Mouse (Mus musculus): ENCODE results near the gene Hddc2. TPM values are rescaled to one million over a fixed set of nuclear protein-coding genes. Genes with fewer than 3 reads are reported as not detected.
A peak's percentile ranks its signal among the peaks of the same experiment; 100 is the strongest.

Hddc2 gene
- 3.9 and 7.4 TPM in 2 replicates for polyA plus RNA-seq (2012; rRNA removed)

DNA sequence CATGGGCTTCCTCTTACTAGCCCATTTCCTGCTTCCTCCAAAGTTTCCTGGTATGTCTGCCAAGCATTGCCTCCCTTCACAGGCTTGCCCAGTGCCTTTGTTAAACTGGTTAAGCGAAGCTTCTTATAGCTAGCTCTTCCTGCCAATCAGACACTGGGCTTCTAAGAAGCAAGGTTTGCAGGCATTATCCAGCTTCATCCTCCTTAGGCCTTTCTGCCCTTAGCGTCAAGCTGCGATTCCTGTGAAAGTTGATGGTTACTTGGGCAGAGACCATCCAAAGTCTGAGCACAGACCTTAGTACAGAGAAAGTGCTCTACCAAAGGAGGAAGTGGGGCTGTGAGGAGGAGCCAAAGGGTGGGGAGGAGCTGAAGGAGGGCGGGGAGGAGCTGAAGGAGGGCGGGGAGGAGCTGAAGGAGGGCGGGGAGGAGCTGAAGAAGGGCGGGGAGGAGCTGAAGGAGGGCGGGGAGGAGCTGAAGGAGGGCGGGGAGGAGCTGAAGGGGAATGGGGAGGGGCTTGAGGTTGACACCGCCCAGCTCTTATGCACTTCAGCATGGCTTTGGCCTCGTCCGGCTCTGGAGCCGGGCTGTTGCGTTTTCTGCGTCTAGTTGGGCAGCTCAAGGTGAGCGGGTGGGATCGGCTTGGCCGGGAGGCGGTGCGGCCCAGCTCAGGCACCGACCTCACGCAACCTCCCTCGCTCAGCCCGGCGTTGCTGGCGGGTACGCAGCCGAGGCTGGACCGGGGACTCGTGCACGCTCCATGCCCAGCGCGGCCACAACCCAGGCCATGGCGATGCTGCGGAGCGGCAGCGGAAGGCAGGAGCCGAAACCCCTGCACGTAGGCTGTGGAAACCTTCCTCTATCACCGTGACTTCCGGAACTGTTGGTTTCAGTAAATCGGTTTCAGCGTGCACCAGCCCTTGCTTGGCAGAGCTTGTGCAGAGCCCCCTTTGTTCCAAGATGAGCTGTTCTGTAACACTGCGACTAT is at the start of gene Hddc2:
TSS of gene Hddc2 (plus strand) at position 519 of the 984 bp plus-strand sequence.
- peak; percentile 75 for DNase-seq
- no peaks in the 10 kb centered on the region for H3K4me1 ChIP-seq (ENCODE audit: control insufficient read depth, insufficient read depth, low read length)
- TF ChIP-seq POLR2A (IDR thresholded peaks at IDR 0.05; ENCODE audit: borderline replicate concordance, extremely low read depth, low read depth, low read length): peak; percentile 92; the same call in 1 of the 2 replicates
- TF ChIP-seq CTCF (IDR thresholded peaks at IDR 0.05; ENCODE audit: insufficient read depth, low read length): no peak
- H3K4me3 ChIP-seq (replicated peaks; ENCODE audit: extremely low read depth, low read depth, low read length): peak within 1 kb of the TSS; percentile 89
- 2% methylated on average over 43 of the region's 44 CpGs for WGBS

DNA sequence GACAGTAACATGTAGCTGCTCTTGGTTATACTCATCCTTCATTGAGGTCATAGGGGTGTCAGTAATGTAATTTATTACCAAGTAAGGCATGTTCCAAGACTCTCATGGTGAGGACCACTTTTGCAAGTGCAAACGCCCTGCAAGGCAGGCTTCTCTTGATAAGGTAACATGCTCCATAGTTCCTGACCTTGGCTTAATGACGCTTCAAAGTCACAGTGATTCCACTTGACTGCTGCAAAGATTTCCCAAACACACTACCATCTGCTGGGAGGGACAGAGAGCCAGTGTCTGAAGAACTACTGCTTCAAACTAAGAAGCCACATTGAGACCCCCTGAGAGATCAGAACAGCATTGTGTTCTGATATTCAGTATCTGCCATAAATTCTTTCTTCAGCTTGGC is 40.4 kb upstream of the Hddc2 start:
- TF ChIP-seq CTCF (IDR thresholded peaks at IDR 0.05; ENCODE audit: insufficient read depth, low read length): no peak
- no peak for TF ChIP-seq POLR2A (IDR thresholded peaks at IDR 0.05; ENCODE audit: borderline replicate concordance, extremely low read depth, low read depth, low read length)
- H3K4me3 ChIP-seq (replicated peaks; ENCODE audit: extremely low read depth, low read depth, low read length): no peak overlapping the region
- 42% methylated on average over 2 of the region's 2 CpGs for WGBS
- no peaks in the 10 kb centered on the region for H3K4me1 ChIP-seq (ENCODE audit: control insufficient read depth, insufficient read depth, low read length)
- no peak for DNase-seq

DNA sequence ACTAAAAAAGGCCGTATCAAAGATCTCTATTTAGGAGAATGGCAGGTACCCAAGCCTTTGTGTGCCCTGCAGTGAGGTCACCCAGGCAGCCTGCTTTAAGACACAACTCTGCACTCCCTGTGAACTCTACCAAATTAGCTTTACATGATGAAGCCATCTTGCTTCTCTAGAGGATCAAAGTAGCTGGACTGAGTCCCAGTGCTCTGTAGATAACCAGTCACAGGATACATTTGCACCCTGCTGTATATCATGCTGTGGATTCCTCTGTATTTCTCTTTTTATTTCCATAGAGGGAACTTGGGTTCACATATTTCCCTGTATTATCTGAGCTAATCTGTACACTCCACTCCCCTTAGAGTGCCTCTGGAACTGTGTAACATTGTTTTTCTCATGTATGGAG is 40.0 kb upstream of the Hddc2 start:
- no peak overlapping the region for H3K4me3 ChIP-seq (replicated peaks; ENCODE audit: extremely low read depth, low read depth, low read length)
- no peaks in the 10 kb centered on the region for H3K4me1 ChIP-seq (ENCODE audit: control insufficient read depth, insufficient read depth, low read length)
- no peak for DNase-seq
- WGBS: 59% methylated on average over 1 of the region's 1 CpGs
- TF ChIP-seq CTCF (IDR thresholded peaks at IDR 0.05; ENCODE audit: insufficient read depth, low read length): no peak
- no peak for TF ChIP-seq POLR2A (IDR thresholded peaks at IDR 0.05; ENCODE audit: borderline replicate concordance, extremely low read depth, low read depth, low read length)

DNA sequence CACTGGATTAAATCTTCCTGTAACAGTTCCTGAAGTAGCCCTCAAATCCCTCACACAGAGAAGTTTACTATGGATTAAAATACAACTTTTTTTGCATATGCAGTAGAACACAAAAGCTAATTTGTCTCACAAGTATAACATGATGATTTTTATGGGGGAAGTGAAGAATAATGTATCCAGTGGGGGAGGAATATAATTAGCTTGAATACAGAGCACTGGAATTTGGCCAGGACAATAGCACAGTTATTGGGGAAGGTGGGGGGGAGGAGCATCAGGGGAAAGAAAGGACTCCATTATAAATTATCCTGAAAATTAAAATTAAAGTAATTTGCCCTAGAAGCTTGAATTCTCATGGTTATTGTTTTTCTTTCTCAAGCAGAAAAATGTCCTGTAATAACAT is 25.4 kb upstream of the Hddc2 start:
- TF ChIP-seq POLR2A (IDR thresholded peaks at IDR 0.05; ENCODE audit: borderline replicate concordance, extremely low read depth, low read depth, low read length) (no peak), CTCF (IDR thresholded peaks at IDR 0.05; ENCODE audit: insufficient read depth, low read length) (no peak)
- H3K4me3 ChIP-seq (replicated peaks; ENCODE audit: extremely low read depth, low read depth, low read length): no peak overlapping the region
- DNase-seq: no peak
- no peaks in the 10 kb centered on the region for H3K4me1 ChIP-seq (ENCODE audit: control insufficient read depth, insufficient read depth, low read length)

DNA sequence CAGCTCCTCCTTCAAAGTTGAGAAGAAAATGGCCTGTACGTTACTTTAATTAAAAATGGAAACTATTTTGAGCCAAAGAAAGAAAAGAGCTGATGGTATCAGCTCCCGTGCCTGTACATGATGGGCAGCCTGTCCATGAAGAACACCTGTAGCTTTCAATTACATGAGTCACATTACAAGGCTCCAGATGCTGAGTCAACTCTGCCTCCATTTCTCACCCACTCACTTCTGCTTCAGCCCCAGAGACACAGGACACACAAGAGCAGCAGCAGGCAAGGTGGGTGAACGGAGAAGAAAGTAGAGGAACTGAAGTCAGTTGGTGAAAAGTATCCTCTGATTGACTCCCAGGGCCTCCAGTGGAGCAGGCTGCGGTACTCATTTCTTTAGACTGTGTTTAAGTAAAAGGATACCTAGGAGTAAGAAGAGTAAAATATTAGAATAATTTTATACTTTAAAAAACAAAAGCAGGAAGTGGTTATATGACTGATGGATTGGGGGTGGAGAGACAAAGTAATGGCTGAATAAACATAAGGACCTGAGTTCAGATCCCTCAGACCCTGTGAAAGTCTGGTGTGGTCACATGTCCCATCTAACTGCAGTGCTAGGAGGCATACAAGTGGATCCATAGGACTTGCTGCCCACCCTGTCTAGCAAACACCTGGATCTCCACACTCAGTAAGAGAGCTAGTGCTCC is 24.3 kb upstream of the Hddc2 start:
- Histone ChIP-seq H3K4me3 (replicated peaks; ENCODE audit: extremely low read depth, low read depth, low read length) (no peak overlapping the region), H3K4me1 (ENCODE audit: control insufficient read depth, insufficient read depth, low read length) (no peaks in the 10 kb centered on the region)
- WGBS: 84% methylated on average over 4 of the region's 4 CpGs
- no peak for DNase-seq
- TF ChIP-seq CTCF (IDR thresholded peaks at IDR 0.05; ENCODE audit: insufficient read depth, low read length) (no peak), POLR2A (IDR thresholded peaks at IDR 0.05; ENCODE audit: borderline replicate concordance, extremely low read depth, low read depth, low read length) (no peak)

DNA sequence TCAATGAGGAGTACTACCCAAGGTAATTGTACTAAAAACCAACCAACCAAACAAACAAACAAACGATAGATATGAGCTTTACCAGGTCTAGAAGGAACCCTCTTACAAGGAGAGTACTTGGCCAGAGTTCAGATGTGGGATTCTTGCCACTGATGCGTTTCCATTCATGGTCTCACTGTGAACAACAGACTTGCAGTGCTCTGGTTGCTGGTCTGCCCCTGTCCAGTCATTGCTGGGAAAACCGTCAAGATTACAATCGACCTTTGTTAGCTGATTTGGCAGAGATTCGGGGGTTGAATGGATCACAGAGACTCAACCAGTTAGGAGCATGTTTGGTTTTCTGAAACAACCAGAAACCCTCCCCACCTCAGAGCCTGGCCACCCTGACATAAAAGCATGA is 17.5 kb upstream of the Hddc2 start:
- 44% methylated on average over 5 of the region's 5 CpGs for WGBS
- Histone ChIP-seq H3K4me1 (ENCODE audit: control insufficient read depth, insufficient read depth, low read length) (no peaks in the 10 kb centered on the region), H3K4me3 (replicated peaks; ENCODE audit: extremely low read depth, low read depth, low read length) (no peak overlapping the region)
- no peak for DNase-seq
- TF ChIP-seq CTCF (IDR thresholded peaks at IDR 0.05; ENCODE audit: insufficient read depth, low read length) (no peak), POLR2A (IDR thresholded peaks at IDR 0.05; ENCODE audit: borderline replicate concordance, extremely low read depth, low read depth, low read length) (no peak)

DNA sequence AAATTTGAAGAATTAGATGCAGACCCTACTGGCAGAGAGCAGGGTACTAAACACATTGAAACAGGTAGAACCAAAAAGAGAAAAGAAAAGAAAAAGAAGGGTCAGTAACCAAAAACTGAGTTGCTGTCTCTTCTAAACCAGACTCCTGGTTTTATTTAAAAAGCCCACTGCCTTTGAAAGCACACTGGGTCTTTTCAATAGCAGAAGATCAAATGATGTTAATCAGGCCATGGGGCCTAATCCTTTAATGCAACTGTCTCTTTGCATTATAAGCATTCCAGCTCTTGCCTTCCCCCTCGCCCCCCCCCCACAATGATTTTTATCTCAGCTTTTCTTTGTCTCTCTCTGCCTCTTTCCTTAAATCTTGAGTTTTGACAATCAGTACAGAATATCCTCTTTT is 16.7 kb upstream of the Hddc2 start:
- WGBS: 71% methylated on average over 1 of the region's 1 CpGs
- no peaks in the 10 kb centered on the region for H3K4me1 ChIP-seq (ENCODE audit: control insufficient read depth, insufficient read depth, low read length)
- no peak for TF ChIP-seq POLR2A (IDR thresholded peaks at IDR 0.05; ENCODE audit: borderline replicate concordance, extremely low read depth, low read depth, low read length)
- no peak for TF ChIP-seq CTCF (IDR thresholded peaks at IDR 0.05; ENCODE audit: insufficient read depth, low read length)

DNA sequence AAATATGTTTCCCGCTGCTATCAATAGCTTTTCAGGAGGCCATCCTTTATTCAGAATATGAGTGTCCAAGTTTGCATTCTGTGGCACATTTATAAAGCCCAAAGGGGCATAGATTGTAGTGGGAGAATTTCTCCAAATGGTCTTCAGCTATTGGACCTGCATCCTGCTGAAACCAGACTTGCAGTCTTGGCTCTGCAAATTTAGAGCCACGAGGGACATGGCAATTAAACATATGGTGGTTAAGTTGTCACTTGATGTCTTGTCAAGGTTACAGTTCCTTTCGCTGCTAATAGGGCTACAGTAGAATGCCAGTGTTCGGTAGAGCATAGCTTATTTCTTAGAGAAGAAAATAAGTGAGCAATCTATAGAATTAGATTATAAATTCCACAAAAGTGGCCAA is 16.1 kb upstream of the Hddc2 start:
- WGBS: 74% methylated on average over 4 of the region's 4 CpGs
- no peak overlapping the region for H3K4me3 ChIP-seq (replicated peaks; ENCODE audit: extremely low read depth, low read depth, low read length)
- DNase-seq: no peak
- no peaks in the 10 kb centered on the region for H3K4me1 ChIP-seq (ENCODE audit: control insufficient read depth, insufficient read depth, low read length)
- TF ChIP-seq CTCF (IDR thresholded peaks at IDR 0.05; ENCODE audit: insufficient read depth, low read length): no peak
- no peak for TF ChIP-seq POLR2A (IDR thresholded peaks at IDR 0.05; ENCODE audit: borderline replicate concordance, extremely low read depth, low read depth, low read length)

More for the DNA sequence above, 16.7 kb upstream of the Hddc2 start:
- no peak overlapping the region for H3K4me3 ChIP-seq (replicated peaks; ENCODE audit: extremely low read depth, low read depth, low read length)
- no peak for DNase-seq

DNA sequence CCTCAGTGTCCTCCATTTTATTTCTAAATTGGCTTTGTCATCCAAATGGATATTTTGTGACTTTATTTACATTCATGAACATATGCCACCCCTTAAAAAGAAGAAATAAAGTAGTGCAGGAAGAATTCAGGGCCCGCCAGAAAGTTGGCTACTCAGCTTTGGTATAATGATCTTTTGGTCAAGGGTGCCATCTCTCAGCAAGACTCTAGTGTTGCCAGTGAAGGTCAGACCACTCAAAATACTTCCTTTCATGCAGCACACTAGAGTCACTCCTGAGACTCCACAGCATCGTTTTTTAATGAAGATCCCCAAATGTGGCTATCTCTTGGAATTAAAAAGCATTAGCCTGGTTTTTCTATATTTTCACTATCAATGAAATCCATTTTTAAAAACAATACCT is 14.9 kb upstream of the Hddc2 start:
- no peak for DNase-seq
- Histone ChIP-seq H3K4me3 (replicated peaks; ENCODE audit: extremely low read depth, low read depth, low read length) (no peak overlapping the region), H3K4me1 (ENCODE audit: control insufficient read depth, insufficient read depth, low read length) (no peaks in the 10 kb centered on the region)
- WGBS: 68% methylated on average over 2 of the region's 2 CpGs
- TF ChIP-seq CTCF (IDR thresholded peaks at IDR 0.05; ENCODE audit: insufficient read depth, low read length) (no peak), POLR2A (IDR thresholded peaks at IDR 0.05; ENCODE audit: borderline replicate concordance, extremely low read depth, low read depth, low read length) (no peak)

All from lung, adult 2 months (tissue).